Mouse (Mus musculus) gastrocnemius, adult 2 months (tissue): Measurements from ENCODE around the gene Nmral1. TPM values are rescaled to one million over a fixed set of nuclear protein-coding genes. Genes with fewer than 3 reads are reported as not detected.
"Not testable (repeated sequence)": the region's sequence is repeated elsewhere in the genome, so short reads cannot be mapped to it uniquely, and the experiment has no call there.

Experiments used
- DNase-seq: peaks from one replicate; pipeline ENCODE4 v3.0.0; 2022
- H3K27ac ChIP-seq: fragments of 200-600 bp; 2 replicates; pipeline ENCODE4 v1.8.1; 2022; ENCODE audit warnings: mild to moderate bottlenecking
- H3K4me3 ChIP-seq: fragments of 200-600 bp; 2 replicates; pipeline ENCODE4 v1.8.1; 2022; ENCODE audit warnings: mild to moderate bottlenecking, moderate library complexity
- CTCF ChIP-seq: fragments of 200-600 bp; IDR thresholded peaks from 2 replicates; pipeline ENCODE4 v1.8.1; 2022; ENCODE audit warnings: antibody characterized with exemption, mild to moderate bottlenecking, moderate library complexity
- intact Hi-C: fragments of 180-260 bp; cut with DNase I; formaldehyde crosslinking; loops from one replicate; pipeline ENCODE4 v1.15.1; 2025
- total RNA-seq, 2 experiments: library from RNA; stranded (reverse); gene quantifications; 2 replicates each; pipeline ENCODE4 v1.2.3; 2021

The Nmral1 gene
- total RNA-seq, 2 experiments from 2014 or later = 2.6 to 3.7 TPM

DNA sequence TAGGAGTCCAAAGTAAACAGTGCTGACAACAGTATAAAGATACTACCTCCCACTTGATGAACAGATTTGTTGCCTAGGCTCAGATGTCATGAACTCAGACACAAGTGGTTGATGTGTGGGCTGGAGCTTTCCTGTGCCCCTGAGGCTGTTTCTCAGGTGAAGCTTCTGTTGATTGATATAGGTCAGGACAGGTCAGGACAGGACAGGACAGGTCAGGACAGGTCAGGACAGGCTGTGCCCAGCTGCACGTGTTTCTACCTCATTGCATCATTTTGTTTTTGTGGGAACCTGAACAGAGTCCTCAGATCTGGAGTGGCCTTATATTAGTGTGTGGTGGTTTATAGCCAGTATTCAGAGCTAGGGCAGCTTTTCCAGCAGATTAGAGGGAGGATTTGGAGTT is 16.5 kb downstream of the Nmral1 start:
- H3K27ac ChIP-seq = no peak overlapping the region
- intact Hi-C loops = no loop called here
- DNase-seq = no peak
- TF ChIP-seq CTCF = no peak
- H3K4me3 ChIP-seq = no peak overlapping the region

DNA sequence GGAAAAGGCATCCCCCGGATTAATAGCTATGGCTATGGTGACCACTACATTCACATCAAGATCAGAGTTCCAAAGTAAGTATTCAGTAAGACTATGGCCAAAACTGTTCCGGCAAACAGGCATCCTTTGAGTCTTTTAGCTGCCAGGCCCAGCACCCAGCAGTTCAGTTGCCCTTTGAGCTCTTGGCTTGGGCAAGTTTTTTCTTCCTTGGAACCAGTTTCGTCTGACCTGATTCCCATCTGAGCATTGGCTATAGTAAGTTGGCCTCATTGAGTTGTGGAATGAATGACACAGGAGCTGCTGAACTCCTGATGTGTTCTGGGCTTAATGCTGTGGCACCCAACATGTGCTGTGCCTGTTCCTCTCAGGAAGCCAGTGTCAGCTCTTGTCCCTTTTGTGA is 17.9 kb downstream of the Nmral1 start:
- Histone ChIP-seq H3K27ac (no peak overlapping the region), H3K4me3 (no peak overlapping the region)
- intact Hi-C loops = no loop called here
- no peak for DNase-seq
- TF ChIP-seq CTCF = no peak

DNA sequence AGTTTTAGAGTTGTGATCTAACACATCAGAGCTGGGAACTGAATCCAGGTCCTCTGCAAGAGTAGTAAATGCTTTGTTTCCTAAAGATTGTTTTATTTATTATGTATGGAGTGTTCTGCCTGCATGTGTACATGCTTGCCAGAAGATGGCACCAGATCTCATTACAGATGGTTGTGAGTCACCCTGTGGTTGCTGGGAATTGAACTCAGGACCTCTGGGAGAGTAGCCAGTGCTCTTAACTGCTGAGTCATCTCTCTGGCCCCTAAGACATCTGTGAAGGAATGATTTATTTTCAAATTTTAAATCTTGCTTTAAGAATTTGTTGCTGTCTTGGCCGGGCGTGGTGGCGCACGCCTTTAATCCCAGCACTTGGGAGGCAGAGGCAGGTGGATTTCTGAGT is 29.8 kb downstream of the Nmral1 start:
- DNase-seq, H3K27ac ChIP-seq, H3K4me3 ChIP-seq, intact Hi-C loops: not testable (repeated sequence)
- TF ChIP-seq CTCF = peak; percentile 33; the same call in 1 of the 2 replicates

DNA sequence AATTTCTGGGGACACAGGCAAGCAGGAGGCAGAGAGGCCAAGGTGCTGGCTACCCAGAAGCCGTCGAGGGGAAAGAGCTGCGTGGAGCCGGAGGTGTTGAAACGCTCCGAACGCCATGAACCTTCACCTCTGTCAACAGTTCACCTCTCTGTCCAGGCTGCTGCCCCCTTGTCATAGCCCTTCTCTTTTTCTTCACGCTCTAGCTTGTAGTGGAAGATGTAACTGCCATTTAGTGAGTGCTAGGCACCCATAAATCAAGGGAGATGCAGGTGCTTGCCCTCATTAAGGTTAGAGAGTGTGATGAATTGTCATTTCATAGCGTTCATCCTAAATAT is 34.7 kb downstream of the Nmral1 start:
- no peak for TF ChIP-seq CTCF
- peak overlapping the region; percentile 74 for H3K4me3 ChIP-seq
- peak overlapping the region; percentile 96 for H3K27ac ChIP-seq
- intact Hi-C loops = no loop called here
- DNase-seq = no peak

DNA sequence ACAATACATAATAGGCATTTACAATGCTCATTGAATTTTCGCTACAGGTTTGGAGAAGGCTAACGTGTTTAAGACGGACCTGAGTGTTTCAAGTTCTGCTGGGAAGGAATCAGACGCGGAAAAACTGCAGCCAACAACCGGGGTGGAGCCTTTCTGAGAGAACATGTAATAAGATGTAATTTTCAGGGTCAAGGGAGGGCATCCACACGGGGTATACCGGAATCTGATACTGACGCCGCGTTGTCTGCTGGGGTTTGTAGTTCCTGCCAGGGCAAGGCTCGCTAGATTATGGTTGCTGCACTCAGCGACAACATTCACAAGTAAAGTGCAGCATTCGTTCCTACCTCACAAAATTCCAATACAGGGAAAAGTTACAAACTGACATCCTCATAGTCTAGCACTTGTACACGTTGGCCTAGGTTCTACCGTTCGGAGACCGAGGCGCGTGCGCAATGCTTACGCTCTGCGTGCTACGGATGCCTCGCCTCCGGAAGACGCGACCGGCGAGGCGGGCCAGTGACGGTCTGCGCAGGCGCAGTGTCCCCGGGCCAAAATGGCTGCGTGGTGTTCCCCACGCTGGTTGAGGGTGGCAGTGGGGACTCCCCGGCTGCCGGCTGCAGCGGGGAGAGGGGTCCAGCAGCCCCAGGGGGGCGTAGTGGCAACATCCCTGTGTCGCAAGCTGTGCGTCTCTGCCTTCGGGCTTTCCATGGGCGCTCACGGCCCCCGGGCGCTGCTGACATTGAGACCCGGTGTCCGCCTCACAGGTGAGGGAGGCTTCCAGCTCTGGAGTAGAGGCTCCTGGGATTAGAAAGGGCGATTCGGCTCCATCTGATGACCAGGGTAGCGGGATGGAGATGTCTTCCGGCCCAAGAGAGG is 35.3 kb downstream of the Nmral1 start:
- H3K4me3 ChIP-seq = peak overlapping the region; percentile 74
- peak overlapping the region; percentile 96 for H3K27ac ChIP-seq
- DNase-seq = peak; percentile 98
- no peak for TF ChIP-seq CTCF
- intact Hi-C loops = no loop called here

DNA sequence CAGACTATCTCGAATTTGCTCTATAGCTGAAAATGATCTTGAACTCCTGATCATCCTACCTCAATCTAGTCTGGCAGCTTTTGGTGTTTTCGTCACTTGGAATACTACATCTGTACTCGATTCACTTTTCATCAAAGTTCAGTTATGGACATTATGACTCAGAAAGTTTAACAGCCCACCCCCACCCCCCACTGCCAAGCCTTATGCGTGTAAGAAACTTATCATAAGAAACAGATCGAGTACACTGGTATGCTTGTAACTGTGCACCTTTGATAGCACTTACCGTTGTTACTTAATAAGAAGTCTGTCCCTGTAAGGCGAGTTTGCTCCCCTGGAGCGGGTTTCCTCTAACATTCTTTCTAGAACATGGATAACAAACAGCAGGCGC is 36.0 kb downstream of the Nmral1 start:
- H3K27ac ChIP-seq = peak overlapping the region; percentile 96
- H3K4me3 ChIP-seq = peak overlapping the region; percentile 74
- intact Hi-C loops = no loop called here
- DNase-seq = no peak
- no peak for TF ChIP-seq CTCF

DNA sequence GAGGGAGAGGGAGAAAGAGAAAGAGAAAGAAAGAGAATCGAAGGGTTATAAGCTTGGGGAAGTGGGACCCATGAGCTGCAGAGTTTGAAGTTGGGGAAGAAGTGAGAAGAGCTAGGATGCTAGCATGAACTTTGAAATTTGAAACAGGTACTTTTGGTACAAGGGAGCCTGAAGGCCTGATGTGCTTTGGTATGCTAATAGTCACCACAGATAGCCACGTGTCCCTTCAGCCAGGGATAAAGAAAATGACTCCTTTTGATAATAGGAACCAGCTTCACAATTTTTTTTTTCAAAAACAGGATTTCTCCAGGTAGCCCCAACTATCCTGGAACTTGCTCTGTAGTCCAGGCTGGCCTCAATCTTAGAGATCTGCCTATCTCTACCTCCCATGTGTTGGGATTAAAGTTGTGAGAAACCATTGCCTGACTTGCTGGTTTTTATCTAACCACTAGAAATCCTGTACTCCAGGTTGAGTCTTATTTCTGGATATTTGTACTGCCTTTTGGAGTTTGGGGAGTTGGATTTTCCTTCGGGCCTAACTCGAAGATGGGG is 36.5 kb downstream of the Nmral1 start:
- DNase-seq = no peak
- intact Hi-C loops = no loop called here
- peak overlapping the region; percentile 96 for H3K27ac ChIP-seq
- no peak for TF ChIP-seq CTCF
- peak overlapping the region; percentile 74 for H3K4me3 ChIP-seq

DNA sequence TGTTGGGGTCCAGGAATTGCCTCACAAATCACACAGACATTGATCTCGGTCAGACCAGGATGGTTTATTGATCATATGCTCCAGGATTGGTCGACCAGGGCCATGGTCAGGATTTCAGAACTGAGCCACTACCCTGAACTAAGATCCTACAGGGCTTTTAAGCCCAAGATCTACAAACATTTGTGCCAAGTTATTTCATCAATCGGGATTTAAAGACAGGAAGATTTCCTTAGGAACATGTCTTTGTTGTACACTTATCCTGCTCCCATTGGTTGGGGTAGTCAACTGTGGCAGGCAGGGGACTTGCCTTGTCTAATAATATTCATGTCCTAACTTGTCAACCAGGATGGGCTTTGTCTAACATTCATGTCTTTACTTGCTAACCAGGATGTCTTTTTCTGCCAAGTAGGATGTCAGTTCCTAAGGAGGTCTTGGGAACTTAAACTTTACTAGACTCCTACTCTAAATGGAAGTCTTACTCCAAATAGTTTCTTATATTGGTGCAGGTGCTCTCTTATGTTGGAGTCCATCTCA is 38.2 kb downstream of the Nmral1 start:
- H3K27ac ChIP-seq, intact Hi-C loops, DNase-seq, H3K4me3 ChIP-seq: not testable (repeated sequence)

DNA sequence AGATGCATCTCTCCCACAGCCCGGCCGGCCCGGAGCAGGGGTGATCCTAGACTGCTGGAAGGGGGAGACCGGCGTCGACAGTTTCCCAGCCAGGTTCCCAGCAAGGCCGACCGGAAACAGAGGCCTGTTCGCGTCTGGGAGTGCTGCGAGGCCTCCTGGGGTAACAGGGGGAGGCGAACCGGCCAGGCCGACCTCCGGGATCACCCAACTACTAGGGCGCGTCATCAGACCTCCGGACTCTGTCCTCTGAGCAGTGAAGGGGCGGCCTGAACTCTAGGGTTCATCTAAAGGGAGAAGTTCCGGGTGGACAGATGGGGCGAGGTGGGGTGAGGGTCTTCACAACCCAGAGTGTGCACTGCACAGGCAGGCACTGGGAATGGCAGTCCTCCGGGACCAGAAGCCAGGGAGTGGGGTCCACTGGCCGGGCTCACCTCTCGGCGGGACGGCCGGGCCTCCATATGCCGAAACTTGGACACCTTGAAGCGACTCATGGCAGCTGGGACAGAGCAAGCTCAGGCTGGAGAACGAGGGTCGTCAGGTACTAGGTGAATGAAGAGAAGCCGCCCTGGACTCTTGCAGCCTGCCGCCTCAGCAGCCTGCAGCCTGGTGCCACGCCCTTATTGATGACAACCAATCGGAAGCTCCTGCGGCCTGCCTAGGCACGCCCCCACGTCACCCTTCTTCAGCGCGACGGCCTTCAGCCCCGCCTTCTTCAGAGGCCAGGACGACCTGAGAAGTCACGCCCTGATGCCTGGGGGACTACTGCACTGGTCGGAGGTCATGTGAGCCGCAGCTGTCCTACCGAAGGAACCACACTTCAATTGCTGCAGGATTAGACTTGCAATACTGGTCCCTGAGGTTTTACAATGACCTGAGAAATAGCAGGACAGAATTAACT is 39.8 kb downstream of the Nmral1 start, which contains the start of gene Coro7:
Coro7 (minus strand) TSS at position 657 of the 898 bp plus-strand sequence.
- intact Hi-C loops = no loop called here
- TF ChIP-seq CTCF = no peak
- Histone ChIP-seq H3K27ac (peak within 1 kb of the TSS; percentile 84), H3K4me3 (peak within 1 kb of the TSS; percentile 84)
- DNase-seq = peak; percentile 95

DNA sequence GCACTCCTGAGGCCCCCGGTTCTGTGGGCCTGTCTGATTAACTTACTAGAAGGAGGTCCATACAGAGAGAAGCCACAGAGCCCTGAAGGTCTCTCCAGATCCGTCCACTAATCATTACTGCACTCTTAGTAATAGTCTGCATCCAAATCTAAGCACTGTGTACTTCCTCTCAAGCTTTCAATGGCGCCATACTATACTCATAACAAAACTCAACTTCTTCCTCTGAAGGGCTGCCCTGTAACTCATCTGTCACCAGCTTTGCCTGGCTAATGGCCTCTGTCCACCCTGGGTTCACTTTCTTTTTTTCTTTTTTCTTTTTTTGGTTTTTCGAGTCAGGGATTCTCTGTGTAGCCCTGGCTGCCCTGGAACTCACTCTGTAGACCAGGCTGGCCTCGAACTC is 41.1 kb downstream of the Nmral1 start:
- Histone ChIP-seq H3K27ac (no peak overlapping the region), H3K4me3 (peak overlapping the region; percentile 15)
- intact Hi-C loops = no loop called here
- TF ChIP-seq CTCF = no peak
- DNase-seq = no peak

DNA sequence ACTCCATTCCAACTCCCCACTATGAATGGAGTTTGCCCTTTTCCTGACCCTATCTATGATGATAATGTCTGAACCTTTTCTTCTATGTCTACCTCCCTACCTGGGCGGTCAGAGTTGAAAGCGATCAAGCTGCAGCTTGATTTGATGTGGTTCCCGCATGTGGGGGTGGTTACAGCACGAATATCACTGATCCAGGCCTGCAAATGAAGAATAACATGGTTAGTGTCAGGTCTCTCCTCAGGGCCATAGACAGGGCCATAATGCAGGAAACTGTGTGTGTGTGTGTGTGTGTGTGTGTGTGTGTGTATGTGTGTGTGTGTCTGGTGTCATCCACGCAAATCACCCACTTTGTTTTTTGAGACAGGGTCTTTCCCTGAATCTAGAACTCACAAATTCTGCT is 42.3 kb downstream of the Nmral1 start:
- intact Hi-C loops = no loop called here
- TF ChIP-seq CTCF = no peak

DNA sequence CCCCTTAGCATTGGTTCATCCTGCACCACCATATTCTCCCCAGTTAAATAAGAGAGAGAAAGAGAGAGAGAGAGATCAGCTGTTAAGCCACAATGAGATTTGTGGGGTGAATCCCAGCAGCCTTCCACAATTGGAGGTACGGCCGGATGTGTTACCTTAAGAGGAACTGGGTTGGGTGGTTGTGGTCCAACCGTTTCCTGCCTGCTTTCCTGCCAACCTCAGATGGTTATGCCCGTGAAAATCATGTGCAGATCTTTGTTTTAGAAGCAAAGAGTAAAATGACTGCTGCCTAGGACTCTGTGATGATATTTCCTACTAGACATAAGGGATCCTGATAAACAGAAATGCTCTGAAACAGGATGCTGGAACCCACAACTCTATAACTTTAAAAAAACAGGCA is 45.1 kb downstream of the Nmral1 start:
- intact Hi-C loops = no loop called here
- no peak for DNase-seq
- Histone ChIP-seq H3K27ac (no peak overlapping the region), H3K4me3 (no peak overlapping the region)
- no peak for TF ChIP-seq CTCF

More for the DNA sequence above, 42.3 kb downstream of the Nmral1 start:
- H3K4me3 ChIP-seq = no peak overlapping the region
- DNase-seq = no peak
- no peak overlapping the region; the same call in 1 of the 2 replicates for H3K27ac ChIP-seq
